Mouse (Mus musculus) left cerebral cortex, postnatal 25 days (tissue): Measurements from ENCODE around the gene Gng2. TPM values are rescaled to one million over a fixed set of nuclear protein-coding genes. Genes with fewer than 3 reads are reported as not detected.

Experiments used
- DNase-seq, 2 experiments: peaks; one replicate each; pipeline ENCODE4 v3.0.0; 2022; ENCODE audit warnings: low spot score in 2 of 2, mixed read lengths in 1 of 2
- intact Hi-C: fragments of 180-260 bp; cut with DNase I; formaldehyde crosslinking; loops from one replicate; pipeline ENCODE4 v1.15.1; 2025
- total RNA-seq, 2 experiments: library from RNA; stranded (reverse); gene quantifications; 2 replicates each; pipeline ENCODE4 v1.2.3; 2021

Gene Gng2
- total RNA-seq, 2 experiments from 2014 or later = 224 to 237 TPM

DNA sequence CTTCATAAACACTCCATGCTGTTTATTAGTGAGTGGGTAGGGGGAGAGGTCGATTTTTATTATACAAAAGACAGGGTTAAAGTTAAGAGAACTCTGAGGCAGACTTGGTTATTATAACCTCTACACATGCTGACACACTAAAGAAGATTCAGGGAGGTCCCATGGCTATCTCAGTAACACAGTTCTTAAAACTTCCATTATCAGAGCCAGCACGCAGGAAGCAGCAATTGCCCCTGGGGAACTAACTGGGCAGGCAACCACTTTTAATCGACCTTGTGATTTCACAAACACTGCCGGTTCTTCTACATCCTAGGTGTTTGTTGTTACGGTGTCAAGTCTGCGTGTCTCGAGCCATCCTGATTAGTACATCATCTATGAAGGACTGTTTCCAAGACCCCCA, 22.4 kb downstream of the Gng2 start:
- DNase-seq = no peak
- intact Hi-C loops = loop anchor here (5.0 kb wide), 1 partner anchor 63 kb away; no protein-coding TSS in a partner anchor

DNA sequence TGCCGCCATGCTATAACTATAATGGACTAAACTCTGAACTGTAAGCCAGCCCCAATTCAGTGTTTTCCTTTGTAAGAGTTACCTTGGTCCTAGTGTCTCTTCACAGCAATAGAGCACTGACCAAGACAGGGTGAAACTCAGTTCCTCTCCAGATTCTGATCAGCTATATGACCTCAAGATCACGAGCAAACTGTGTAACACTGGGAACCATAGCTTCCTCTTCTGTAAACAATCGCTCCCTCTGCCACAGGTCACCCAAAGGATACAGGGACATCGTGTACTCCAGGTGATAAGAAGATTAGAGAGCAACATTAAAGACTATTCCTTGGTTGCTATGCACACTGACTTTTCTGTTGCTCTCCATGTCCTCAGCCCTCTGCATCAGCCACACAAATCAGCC, 26.6 kb downstream of the Gng2 start:
- no peak for DNase-seq
- intact Hi-C loops = no loop called here

DNA sequence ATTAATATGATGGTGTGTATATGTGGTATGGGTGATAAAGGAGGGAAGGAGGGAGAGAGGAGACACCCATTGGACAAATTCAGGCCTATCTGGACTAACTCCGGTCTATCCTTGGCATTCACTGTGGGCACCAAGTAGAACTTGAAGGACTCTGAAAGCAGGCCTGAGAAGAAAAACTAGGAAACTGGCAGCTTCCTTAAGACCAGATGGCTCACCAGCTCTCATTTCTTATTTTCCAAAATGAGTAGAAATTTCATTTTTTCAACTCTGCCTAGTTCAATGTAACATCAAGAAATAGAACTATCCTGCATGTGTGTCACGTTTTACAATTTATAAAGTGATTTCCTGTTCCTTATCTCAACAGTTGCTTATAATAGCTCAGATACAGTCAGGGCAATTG, 28.0 kb downstream of the Gng2 start:
- intact Hi-C loops = no loop called here
- peak in 1 of 2 experiments; percentile 64 for DNase-seq

DNA sequence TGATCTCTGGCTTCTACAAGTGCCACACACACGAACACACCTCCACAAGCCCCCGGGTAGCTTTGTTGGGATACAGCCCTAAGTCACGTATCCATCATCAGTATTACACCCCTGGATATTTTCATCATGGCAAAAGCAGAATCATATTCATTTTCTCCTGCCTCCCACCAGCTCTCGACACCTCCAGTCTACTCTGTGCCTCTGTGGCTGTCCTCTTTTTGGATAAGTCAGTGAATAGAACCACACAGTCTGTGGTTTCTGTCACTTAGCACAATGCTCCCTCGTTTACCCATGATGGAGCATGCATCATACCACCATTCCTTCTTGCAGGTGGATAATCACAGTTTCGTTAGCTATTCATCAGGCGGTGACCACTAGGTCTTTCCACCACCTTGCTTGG, 31.2 kb downstream of the Gng2 start:
- intact Hi-C loops = loop anchor here (2.0 kb wide), 1 partner anchor 41 kb away; no protein-coding TSS in a partner anchor
- DNase-seq = peak in 1 of 2 experiments; percentile 71

DNA sequence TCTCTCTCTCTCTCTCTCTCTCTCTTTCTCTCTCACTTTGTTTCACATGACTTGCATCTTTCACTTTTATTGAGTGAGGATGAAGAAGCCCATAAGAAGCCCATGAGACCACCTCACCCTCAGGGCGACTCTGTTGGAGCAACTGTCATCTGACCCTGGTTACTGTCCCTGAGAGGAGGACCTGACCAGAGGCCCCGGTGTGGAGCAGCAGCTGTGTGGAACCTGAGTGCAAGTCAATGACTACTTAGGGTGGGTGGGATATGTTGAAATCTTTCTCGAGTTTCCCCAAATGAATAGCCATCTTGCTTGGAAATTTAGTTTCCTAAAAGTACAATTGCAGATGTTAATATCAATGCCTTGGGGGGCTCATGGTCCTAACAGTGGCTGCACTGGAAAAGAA, 34.7 kb downstream of the Gng2 start:
- intact Hi-C loops = no loop called here
- no peak for DNase-seq

DNA sequence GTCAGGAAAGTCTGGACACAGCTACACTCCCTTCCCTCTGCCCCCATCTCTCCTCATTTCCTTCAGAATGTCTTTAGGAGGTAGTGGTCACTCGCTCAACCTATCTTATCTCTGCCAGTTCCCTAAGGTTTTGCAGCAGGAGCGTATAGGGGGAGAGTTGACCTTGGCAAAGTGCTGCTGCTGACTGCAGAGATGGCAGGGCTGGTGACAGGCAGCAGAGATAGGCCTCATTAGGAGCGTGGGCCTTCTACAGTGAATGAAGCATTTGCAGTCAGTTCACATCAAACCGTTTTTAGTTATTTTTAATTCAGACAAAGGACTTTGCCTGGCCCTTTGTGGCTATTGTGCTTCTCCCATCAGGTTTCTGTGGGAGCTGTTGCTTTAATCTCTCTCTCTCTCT, 35.1 kb downstream of the Gng2 start:
- intact Hi-C loops = no loop called here
- no peak for DNase-seq

DNA sequence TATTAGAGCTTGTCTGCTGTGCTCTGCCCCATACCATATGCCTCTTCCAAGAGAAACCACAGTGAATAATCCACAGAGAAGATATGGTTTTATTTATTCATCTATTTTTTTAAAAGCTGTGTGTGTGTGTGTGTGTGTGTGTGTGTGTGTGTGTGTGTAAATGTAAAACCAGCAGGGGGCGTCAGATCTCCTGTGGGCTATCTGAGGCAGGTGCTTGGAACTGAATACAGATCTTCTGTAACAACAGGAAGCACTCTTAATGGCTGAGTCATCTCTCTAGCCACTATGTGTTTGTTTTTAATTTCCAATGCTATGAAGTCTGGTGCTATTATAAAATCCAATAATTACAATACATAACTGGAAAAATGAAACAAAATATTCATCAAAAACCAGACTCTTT, 37.4 kb downstream of the Gng2 start:
- no peak for DNase-seq
- intact Hi-C loops = no loop called here

DNA sequence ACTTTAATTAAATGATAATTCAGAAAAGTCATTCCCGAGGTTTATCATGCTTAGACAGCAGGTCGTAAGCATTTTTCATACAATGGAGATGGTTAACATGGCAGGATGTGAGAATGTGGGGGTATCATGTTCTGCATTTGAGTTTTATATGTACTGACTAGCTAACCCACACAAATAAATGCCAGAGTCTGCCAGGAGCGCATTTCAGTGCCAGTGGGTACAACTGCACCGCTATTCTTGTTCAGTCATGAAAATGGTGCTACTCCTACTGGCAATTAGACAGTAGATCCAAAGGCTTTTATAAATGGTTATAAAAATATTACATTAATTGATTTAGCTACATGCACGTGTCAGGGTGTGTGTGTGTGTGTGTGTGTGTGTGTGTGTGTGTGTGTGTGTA, 38.9 kb downstream of the Gng2 start:
- no peak for DNase-seq
- intact Hi-C loops = loop anchor here (5.0 kb wide), 1 partner anchor 39 kb away; the partner anchor contains the start of gene Gng2

DNA sequence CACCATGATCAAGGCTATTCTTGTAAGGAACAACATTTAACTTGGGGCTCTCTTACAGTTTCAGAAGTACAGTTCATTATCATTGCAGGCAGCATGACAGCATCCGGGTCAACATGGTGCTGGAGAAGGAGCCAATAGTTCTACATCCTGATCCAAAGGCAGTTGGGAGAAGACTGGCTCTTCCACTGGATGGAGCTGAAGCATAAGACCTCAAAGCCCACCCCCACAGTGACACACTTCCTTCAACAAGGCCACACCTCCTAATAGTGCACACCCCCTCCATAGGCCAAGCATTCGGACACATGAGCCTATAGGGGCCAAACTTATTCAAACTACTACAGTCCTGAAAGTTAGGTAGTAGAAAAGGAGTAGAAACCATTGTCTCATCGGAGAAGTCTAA, 42.3 kb downstream of the Gng2 start:
- no peak for DNase-seq
- intact Hi-C loops = loop anchor here (5.0 kb wide), 1 partner anchor 42 kb away; the partner anchor contains the start of gene Gng2

DNA sequence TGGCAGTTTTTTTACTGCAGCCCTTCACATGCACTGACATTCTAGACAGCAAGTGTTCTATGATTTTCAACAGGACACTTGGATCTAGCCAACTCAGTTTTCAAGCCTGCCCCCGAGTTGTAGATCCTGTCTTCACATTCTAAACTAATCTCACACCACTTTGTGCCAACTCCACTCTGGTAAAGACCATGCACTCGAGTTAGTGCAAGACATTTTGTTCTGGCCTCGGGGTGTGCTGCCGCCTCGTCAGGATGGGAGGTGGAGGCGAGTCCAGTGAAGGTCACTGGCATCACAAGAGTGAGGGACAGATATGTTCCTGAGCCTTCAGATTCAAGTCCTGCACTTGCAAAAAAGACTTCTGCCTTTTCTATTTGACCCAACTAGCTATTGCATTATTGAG, 44.1 kb downstream of the Gng2 start:
- DNase-seq = no peak
- intact Hi-C loops = no loop called here

DNA sequence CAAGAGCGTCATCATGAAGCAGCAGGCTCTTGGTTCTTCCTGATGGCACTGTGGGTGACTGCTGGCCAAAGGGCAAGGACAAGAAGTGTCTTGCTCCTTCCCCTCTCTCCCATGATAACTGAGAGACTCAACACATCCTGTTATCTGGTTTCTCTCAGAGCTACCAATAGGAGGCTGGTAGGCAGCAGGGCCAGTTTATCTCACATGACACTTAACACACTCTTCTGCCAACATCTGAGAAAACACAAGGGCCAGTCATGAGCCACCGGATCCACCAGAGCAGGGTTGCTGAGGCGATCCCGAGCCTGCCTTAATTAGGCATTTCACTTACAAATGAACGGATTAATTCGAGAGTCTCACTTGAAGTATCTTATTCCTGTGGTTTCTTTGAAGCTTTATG, 49.5 kb downstream of the Gng2 start:
- no peak for DNase-seq
- intact Hi-C loops = no loop called here

DNA sequence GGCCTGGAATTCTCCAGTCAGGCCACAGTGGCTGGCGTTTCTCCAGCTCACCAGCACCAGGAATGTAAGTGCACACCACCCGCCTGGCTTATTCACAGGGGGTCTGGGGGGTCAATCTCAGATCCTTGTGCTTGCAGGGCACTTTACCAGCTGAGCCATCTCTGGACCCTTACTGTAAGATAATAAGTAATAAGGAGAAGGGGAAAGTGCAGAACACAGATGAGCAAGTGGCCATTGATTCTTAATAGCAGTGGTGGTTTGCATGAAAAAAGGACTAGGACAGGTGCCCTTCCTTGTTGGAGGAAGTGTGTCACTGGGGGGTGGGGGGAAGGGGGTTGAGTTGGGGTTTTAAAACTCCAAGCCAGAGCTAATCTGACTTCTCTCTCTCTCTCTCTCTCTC, 50.3 kb downstream of the Gng2 start:
- DNase-seq = no peak
- intact Hi-C loops = no loop called here

DNA sequence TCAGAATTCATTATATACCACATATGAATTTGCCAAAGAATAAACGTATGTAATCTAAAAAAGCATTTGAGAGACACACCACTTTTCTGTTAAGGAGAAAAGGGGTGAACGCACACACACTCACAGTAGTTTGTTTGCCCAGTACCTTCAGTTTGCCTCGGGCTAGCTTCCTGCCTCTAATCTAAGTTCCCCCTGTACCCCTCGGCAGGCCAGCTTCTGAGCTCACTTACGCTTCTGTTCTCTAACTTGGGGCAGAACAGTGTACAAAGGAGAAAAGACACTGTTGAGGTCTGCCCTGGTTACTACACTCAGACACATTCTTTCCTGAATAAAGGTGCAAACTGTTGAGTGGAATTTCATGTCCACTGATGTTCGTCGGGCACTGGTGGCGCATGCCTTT, 51.1 kb downstream of the Gng2 start:
- DNase-seq = no peak
- intact Hi-C loops = no loop called here

DNA sequence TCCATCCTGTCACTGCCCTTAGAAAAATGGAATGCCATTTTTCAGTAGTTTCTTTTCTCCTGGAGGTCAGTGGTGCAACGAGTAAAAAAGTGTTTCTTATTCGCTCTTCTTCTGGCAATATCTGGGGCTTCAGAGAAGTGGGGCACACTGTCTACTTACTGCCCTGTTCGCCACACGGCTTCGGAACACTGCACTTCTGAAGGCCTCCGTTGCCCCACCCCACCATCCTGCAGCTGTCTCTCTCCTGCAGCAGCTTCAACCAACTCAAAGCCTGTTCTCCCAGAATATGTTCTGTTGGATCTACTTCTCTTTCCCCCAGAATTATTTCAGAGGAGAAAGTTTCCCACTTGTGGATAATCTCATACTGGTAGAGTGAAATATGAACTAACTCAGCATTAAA, 52.3 kb downstream of the Gng2 start:
- intact Hi-C loops = no loop called here

DNA sequence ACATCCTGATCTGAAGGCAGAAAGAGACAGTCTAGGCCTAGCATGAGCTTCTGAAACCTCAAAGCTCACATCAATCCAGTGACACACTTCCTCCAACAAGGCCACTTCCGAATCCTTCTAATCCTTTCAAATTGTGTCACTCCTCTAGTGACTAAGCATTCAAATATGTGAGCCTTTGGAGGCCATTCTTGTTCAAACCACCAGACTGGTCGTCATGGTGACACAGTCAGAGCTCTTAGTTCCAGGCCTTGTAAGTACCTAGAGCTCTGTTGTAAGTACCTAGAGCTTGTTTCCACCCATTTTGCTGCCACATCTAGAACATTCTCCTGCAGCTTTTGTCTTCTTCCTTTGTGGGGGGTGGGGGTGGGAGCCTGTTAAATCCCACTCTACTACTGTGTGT, 53.3 kb downstream of the Gng2 start:
- intact Hi-C loops = no loop called here
- no peak for DNase-seq

More for the DNA sequence above, 52.3 kb downstream of the Gng2 start:
- no peak for DNase-seq

DNA sequence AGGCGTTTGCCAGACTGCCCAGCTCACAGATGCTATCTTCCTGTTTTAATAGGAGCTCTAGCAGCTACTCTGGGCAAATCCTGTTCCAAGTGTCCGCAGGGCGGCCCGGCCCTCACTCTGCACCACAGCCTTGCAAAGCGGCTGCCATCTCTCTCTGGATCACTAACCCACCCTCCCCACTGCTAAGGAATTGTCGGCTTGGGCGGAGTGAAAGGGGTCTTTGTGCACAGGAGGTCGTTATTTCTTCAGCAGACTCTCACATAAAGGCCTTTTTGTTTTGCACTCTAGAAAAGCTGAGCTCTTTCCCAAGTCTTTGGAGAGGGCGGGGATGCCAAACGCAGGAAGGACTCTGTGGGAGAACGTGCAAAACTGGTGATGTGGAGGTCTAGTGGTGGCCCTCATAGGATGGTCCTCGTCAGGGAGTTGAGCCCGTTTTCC, 57.2 kb downstream of the Gng2 start:
- DNase-seq = no peak
- intact Hi-C loops = no loop called here

DNA sequence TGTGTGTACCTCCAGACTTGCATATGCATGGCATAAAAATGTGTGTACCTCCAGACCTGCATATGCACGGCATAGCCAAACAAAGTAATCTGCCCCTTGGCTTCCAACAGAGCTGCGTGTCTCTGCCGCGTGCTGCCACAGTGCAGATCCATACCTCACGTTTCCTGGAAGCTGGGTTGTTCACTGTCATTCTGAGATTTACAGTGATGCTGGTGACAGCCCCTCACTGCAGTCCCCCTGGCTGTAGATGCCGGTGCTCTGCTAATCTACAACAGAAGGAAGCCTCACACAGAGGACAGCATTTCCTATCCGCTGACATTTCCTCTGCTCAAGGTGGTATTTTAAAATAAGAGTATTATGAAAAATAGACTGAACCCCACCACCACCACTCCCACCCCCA, 57.6 kb downstream of the Gng2 start:
- DNase-seq = no peak
- intact Hi-C loops = no loop called here

DNA sequence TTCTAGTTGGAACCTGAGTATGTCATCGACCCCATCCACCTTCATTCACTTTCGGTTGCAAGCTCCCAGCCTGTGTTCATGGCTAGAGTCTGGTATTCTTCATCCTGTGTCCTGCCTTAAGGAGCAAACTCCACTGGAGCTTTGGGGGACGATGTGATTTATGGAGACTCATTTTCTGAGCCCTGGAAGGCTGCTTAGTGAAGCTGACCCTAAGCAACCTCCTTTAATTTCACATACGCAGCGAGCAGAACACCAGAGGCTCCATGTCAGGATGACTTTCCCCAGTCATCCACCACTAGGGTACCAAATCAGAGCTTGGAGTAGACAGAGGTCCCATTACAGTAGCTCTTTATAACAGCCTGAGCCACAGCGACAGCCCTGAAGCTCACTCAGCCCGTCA, 59.9 kb downstream of the Gng2 start:
- intact Hi-C loops = no loop called here
- DNase-seq = no peak

DNA sequence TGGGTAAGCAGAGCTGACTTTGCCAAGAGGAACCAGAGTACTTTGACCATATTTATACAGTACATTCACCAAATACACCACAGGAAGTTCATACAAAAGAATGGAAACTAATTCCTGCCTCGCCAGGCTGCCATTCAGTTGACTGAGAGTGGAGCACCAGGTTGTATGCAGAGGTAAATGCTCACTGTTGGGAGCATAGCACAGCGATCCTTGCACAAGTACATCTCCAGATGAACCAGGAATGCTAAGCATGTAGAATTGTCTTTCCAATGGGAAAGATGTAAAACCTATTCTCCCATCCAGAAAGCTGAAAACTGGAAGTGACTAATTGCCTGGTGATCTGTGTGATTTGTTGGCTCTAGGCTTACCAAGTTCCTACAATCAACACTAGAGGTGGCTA, 61.1 kb downstream of the Gng2 start:
- intact Hi-C loops = no loop called here
- no peak for DNase-seq

DNA sequence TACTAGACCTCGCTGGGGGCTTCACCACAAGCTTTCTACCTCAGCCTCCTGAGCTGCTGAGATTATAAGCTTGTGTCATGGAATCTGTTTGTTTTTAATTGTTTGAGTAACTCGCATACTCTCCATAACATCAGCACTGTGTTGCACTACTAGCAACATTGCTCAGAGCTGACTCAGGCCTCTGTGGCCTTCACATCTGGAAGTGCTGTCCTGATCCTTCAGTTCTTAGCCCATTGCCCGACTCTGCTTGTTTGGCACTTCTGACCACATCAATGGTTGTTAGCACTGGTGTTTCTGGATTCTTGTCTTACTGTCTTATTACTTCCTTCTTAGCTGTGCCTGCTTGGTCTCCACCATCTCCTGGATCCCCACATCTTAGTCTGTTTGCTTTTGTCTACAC, 64.5 kb downstream of the Gng2 start:
- DNase-seq = no peak
- intact Hi-C loops = no loop called here

DNA sequence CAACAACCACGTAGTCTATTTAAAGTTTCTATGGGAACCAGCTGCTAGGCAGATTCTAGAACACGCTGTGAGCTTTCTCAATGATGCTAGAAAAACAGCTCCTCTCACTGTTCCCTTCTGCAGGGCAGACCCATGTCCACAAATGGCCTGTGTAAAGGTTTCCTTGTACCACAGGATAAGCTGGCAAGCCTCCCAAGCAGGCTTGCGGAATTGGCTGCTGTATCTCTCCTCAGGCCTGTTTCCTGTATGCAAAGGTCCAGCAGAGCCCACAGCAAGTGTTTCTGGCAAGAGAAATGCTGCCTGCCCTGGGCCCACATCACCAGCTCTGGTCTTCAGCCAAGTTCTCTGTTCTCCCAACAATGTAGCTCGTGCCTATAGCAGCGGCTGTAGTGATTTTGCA, 71.8 kb downstream of the Gng2 start:
- intact Hi-C loops = no loop called here
- peak; percentile 74 to 77 for DNase-seq

DNA sequence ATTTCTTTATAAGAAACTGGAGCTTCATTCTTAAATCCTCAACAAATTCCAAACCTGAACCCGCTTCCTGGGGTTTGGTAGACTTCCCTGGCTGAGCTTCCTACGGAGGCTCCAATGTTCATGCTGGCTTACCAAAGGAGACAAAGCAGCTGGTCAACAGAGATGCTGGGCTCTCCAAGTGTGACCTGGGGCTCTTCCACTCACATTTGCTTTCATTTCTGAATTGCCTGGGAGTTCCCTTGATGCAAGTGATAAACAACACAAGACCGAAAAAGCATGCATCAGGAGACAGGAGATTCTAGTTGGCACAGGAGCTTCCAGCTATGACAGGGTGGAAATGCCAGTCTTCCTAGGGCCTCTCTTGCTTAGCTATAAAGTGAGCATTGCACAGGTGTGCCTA, 72.6 kb downstream of the Gng2 start:
- no peak for DNase-seq
- intact Hi-C loops = no loop called here
